Mouse (Mus musculus): Measurements from ENCODE around the gene Setd3. TPM values are rescaled to one million over a fixed set of nuclear protein-coding genes. Genes with fewer than 3 reads are reported as not detected.

Gene Setd3
- total and polyA plus RNA-seq, 3 experiments, result 40.1 to 59.9 TPM; not detected in 1

GRCm38 (mm10) chr12:108102119-108102518, 77.0 kb downstream of the Setd3 start:
- no peaks in the 10 kb centered on the region for H3K27me3 ChIP-seq (ENCODE audit: control insufficient read depth in 1 of 2, insufficient read depth in 2 of 2, low read length in 2 of 2)
- no peak overlapping the region for H3K9ac ChIP-seq (ENCODE audit: control insufficient read depth, low read depth, low read length, poor library complexity, severe bottlenecking)
- H3K36me3 ChIP-seq (ENCODE audit: control insufficient read depth in 1 of 2, insufficient read depth in 2 of 2, low read length in 2 of 2), result no peaks in the 10 kb centered on the region
- H3K27ac ChIP-seq (ENCODE audit: control insufficient read depth, low read depth, low read length), result no peak overlapping the region
- TF ChIP-seq TBP (IDR thresholded peaks at IDR 0.05; ENCODE audit: low read depth, low read length), result no peak
- TF ChIP-seq MAFK (IDR thresholded peaks at IDR 0.05; ENCODE audit: borderline replicate concordance, low read depth, low read length), result no peak
- no peak for TF ChIP-seq MYB (IDR thresholded peaks at IDR 0.05; ENCODE audit: low read depth, low read length)
- no peak for TF ChIP-seq POLR2A (IDR thresholded peaks at IDR 0.05; ENCODE audit: control insufficient read depth in 1 of 2, insufficient read depth in 1 of 2, low read depth in 1 of 2, low read length in 2 of 2, poor library complexity in 1 of 2)
- TF ChIP-seq HCFC1 (IDR thresholded peaks at IDR 0.05; ENCODE audit: low read depth, low read length), result no peak
- TF ChIP-seq POLR2AphosphoS5 (IDR thresholded peaks at IDR 0.05; ENCODE audit: borderline replicate concordance, low read depth, low read length), result no peak
- no peak for TF ChIP-seq GABPA (IDR thresholded peaks at IDR 0.05; ENCODE audit: low read depth, low read length)
- TF ChIP-seq ZC3H11A (IDR thresholded peaks at IDR 0.05; ENCODE audit: low read depth, low read length), result no peak
- TF ChIP-seq POLR2AphosphoS2 (IDR thresholded peaks at IDR 0.05; ENCODE audit: low read length), result no peak
- no peak for TF ChIP-seq MXI1 (IDR thresholded peaks at IDR 0.05; ENCODE audit: low read depth, low read length)
- no peak for TF ChIP-seq KAT2A (conservative IDR thresholded peaks at IDR 0.05; ENCODE audit: low read depth, low read length)
- no peak for TF ChIP-seq CHD1 (IDR thresholded peaks at IDR 0.05; ENCODE audit: low read depth, low read length)
- TF ChIP-seq EP300 (IDR thresholded peaks at IDR 0.05; ENCODE audit: low read depth in 1 of 2, low read length in 2 of 2), result no peak
- TF ChIP-seq SMC3 (IDR thresholded peaks at IDR 0.05; ENCODE audit: low read depth, low read length), result no peak
- no peak for TF ChIP-seq RAD21 (IDR thresholded peaks at IDR 0.05; ENCODE audit: low read depth, low read length)
- TF ChIP-seq TCF12 (IDR thresholded peaks at IDR 0.05; ENCODE audit: low read depth, low read length), result no peak
- no peaks in the 10 kb centered on the region for H3K79me2 ChIP-seq (ENCODE audit: control insufficient read depth, insufficient read depth, low read length, poor library complexity)
- H3K4me1 ChIP-seq (ENCODE audit: control insufficient read depth in 1 of 2, insufficient read depth in 2 of 2, low read length in 2 of 2), result no peaks in the 10 kb centered on the region
- DNase-seq (ENCODE audit: low read depth, low spot score), result no peak
- no peak overlapping the region for H3K4me3 ChIP-seq (ENCODE audit: control insufficient read depth in 1 of 2, insufficient read depth in 1 of 2, low read depth in 2 of 2, low read length in 2 of 2)
- no peaks in the 10 kb centered on the region for H3K9me3 ChIP-seq (replicated peaks; ENCODE audit: insufficient read depth, low read length)

DNA sequence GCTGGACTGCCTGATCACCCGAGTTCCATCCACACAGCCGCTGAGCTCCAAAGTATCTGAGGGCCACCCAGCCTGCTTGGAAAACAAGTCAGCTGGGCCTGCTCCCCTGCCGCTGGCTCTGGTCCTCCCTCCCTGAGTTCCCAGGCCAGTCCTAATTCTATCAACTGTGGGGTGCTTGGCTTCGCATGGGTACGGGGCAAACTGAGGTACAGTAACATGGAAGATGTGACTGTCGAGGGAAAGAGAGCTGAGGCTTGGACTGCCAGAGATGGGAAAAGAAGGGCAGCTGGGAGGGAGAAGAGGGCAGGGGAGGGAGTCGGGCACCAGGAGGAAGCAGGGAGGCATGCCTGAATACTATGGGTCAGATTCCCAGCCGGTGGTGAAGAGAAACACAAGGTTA, 78.9 kb downstream of the Setd3 start:
- Histone ChIP-seq H3K79me2 (ENCODE audit: control insufficient read depth, insufficient read depth, low read length, poor library complexity) (no peaks in the 10 kb centered on the region), H3K27me3 (ENCODE audit: control insufficient read depth in 1 of 2, insufficient read depth in 2 of 2, low read length in 2 of 2) (no peaks in the 10 kb centered on the region), H3K4me3 (ENCODE audit: control insufficient read depth in 1 of 2, insufficient read depth in 1 of 2, low read depth in 2 of 2, low read length in 2 of 2) (no peak overlapping the region), H3K36me3 (ENCODE audit: control insufficient read depth in 1 of 2, insufficient read depth in 2 of 2, low read length in 2 of 2) (no peaks in the 10 kb centered on the region), H3K9me3 (replicated peaks; ENCODE audit: insufficient read depth, low read length) (no peaks in the 10 kb centered on the region), H3K9ac (ENCODE audit: control insufficient read depth, low read depth, low read length, poor library complexity, severe bottlenecking) (no peak overlapping the region), H3K27ac (ENCODE audit: control insufficient read depth, low read depth, low read length) (no peak overlapping the region), H3K4me1 (ENCODE audit: control insufficient read depth in 1 of 2, insufficient read depth in 2 of 2, low read length in 2 of 2) (no peaks in the 10 kb centered on the region)
- no peak for DNase-seq (ENCODE audit: low read depth, low spot score)
- TF ChIP-seq ZKSCAN1 (IDR thresholded peaks at IDR 0.05; ENCODE audit: low read depth, low read length), result no peak
- no peak for TF ChIP-seq GATA1 (IDR thresholded peaks at IDR 0.05; ENCODE audit: low read depth, low read length)
- no peak for TF ChIP-seq SMC3 (IDR thresholded peaks at IDR 0.05; ENCODE audit: low read depth, low read length)
- no peak for TF ChIP-seq POLR2AphosphoS5 (IDR thresholded peaks at IDR 0.05; ENCODE audit: borderline replicate concordance, low read depth, low read length)
- no peak for TF ChIP-seq NELFE (IDR thresholded peaks at IDR 0.05; ENCODE audit: low read depth, low read length)
- TF ChIP-seq ZNF384 (IDR thresholded peaks at IDR 0.05; ENCODE audit: low read depth, low read length), result no peak

Data from MEL (cell line).